Mouse (Mus musculus): ENCODE results near the gene Wdr90.

Gene Wdr90

DNA sequence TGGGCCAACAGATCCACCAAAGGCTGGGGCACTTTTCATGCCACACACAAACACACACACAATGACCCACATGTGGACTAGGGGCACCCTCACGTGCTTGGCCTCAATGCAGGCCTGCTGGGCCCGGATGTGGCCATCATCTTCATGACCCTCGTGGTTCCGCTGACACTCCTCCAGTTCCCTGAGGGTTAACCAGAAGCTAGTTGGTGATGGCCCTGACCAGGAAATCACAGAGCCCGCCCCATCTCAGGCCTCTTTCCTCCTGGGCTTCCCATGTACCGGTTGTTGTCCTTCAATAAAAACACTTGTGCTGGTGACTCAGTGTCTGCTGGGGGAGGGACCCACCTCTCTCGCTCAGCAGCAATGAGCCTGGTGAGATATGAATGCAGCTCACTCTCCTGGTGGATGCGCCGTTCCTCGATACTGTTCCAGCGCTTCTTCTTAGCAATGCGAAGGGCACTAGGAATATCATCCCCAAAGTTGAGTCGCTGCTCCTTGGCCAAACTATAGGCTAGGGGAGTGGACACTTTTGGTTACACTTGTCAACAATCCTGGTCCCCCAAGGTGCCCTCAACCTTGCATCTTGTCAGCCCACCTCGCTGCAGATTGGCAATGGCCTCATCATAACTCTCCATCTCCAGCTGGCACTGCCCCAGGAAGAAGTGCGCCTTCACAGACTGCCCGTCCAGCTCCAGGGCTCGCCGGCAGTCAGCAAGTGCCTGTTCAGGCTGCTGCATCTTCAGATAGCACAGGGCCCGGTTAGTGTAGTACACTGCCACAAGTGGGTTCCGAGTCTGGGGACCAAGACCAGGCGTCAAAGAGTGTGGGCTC, 29.6 kb downstream of the Wdr90 start:
- no peak for DNase-seq (ENCODE audit: low read depth, low spot score)

GRCm38 (mm10) chr17:25830806-25831431, 30.4 kb downstream of the Wdr90 start:
- DNase-seq (ENCODE audit: low read depth, low spot score): no peak

GRCm38 (mm10) chr17:25830200-25830753, 31.0 kb downstream of the Wdr90 start:
- no peak for DNase-seq (ENCODE audit: low read depth, low spot score)

- DNase-seq (ENCODE audit: low read depth, low spot score): no peak
These were observed 31.7 kb downstream of the Wdr90 start for GRCm38 (mm10) chr17:25829558-25830017.

GRCm38 (mm10) chr17:25828712-25829557, 32.4 kb downstream of the Wdr90 start, which contains the start of gene Jmjd8:
Gene Jmjd8, plus strand, starts transcription at chr17:25828867.
- peak; percentile 85 for DNase-seq (ENCODE audit: low read depth, low spot score)

GRCm38 (mm10) chr17:25828223-25828594, 33.1 kb downstream of the Wdr90 start:
- peak; percentile 29 for DNase-seq (ENCODE audit: low read depth, low spot score)

DNA sequence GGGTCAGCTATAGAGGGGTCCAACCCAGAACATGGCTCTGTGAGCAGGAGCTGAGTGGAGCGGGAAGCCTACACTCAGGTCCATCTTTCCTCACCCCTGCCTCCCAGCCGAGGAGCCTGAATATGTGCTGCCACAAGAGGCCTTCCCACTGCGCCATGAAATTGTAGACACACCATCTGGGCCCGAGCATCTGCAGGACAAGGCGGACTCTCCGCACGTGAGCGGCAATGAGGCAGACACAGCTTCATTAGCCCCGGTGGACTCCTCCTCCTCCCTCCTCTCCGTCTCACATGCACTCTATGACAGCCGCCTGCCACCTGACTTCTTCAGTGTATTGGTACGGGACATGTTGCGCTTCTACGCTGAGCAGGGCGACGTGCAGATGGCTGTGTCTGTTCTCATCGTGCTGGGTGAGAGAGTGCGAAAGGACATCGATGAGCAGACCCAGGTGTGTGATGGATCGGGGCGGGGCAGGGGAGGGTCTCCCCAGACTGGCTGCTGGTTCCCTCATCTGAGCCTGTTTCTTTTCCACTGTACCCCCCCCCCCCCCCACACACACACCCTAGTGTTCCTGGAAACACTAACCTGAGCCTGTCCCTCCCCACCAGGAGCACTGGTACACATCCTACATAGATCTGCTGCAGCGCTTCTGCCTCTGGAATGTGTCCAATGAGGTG, 33.6 kb downstream of the Wdr90 start:
- DNase-seq (ENCODE audit: low read depth, low spot score): no peak

GRCm38 (mm10) chr17:25827011-25827410, 34.3 kb downstream of the Wdr90 start:
- no peak for DNase-seq (ENCODE audit: low read depth, low spot score)

GRCm38 (mm10) chr17:25825984-25826570, 35.2 kb downstream of the Wdr90 start:
- DNase-seq (ENCODE audit: low read depth, low spot score): no peak

- no peak for DNase-seq (ENCODE audit: low read depth, low spot score)
These were observed 36.0 kb downstream of the Wdr90 start for GRCm38 (mm10) chr17:25825311-25825710.

- DNase-seq (ENCODE audit: low read depth, low spot score): no peak
These were observed 36.7 kb downstream of the Wdr90 start for GRCm38 (mm10) chr17:25824362-25825142.

GRCm38 (mm10) chr17:25823452-25823851, 37.8 kb downstream of the Wdr90 start, which contains the start of gene Wdr24:
Gene Wdr24, plus strand, starts transcription at chr17:25823627.
- peak; percentile 90 for DNase-seq (ENCODE audit: low read depth, low spot score)

GRCm38 (mm10) chr17:25818851-25819780, 42.2 kb downstream of the Wdr90 start:
- no peak for DNase-seq (ENCODE audit: low read depth, low spot score)

DNA sequence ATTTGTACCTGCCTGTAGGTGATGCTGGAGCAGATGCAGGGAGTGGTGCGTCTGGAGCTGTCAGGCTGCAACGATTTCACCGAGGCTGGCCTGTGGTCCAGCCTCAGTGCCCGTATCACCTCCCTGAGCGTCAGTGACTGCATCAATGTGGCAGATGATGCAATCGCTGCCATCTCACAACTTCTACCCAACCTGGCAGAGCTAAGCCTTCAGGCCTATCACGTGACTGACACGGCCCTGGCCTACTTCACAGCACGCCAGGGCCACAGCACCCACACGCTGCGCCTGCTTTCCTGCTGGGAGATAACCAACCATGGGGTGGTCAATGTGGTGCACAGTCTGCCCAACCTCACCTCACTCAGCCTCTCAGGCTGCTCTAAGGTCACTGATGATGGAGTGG, 43.6 kb downstream of the Wdr90 start:
- DNase-seq (ENCODE audit: low read depth, low spot score): no peak

DNA sequence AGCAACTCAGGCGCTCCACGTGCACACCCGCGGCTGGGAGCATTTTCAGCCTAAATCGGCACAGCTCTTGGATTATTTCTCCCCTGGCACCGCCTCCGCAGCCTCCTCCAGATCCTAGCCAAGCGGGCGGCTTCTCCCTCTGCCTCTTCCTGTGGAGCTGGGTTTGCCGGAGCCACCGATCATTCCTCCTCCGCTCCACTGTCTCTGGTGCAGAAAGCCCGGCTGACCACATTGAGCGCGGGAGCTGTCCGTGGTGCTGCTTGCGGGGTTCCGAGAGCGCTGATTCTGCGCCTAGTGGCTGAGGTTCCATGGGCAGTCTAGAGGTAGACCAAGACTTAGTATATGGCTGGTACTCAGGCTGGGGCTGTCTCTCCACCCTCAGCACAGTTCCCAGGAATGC, 47.8 kb downstream of the Wdr90 start:
- DNase-seq (ENCODE audit: low read depth, low spot score): peak; percentile 76

- DNase-seq (ENCODE audit: low read depth, low spot score): no peak
These were observed 50.4 kb downstream of the Wdr90 start for GRCm38 (mm10) chr17:25810890-25811289.

DNA sequence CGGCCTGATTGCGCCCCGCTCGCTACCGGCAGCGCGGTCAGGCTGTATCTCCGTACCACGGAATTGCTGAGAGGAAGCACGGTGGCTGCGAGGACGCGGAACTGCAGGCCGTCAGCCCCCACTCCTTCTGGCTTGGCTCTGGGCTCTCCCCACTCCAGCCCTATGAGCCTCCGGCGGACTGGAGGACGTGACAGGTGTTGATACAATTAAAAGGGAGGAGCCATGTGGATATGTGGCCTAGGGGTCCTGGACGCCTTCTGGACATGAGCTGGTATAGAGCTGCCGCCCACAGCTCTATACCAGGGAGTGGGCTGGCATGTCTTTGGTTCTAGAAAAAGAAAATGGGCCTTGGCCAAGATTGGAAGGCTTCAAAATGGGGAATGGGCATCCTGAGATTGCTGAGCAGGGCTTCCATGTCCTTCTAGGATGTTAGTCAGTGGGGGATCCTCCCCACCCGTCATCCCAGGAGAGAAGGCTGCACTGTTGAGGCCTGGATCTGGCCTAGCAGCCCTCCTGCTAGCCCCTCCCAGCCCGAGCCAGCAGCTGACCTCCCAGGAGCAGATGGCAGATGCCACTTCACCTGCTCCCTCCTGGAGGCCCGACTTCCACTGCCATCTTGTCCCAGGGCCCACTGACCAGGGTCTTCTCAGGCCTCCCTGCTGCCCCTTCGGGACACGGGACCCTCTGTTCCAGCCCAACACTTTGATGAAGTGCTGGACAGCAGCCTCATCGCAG, 51.5 kb downstream of the Wdr90 start:
- DNase-seq (ENCODE audit: low read depth, low spot score): no peak

Measured in CD4-positive helper T cell, adult 2 months (primary cell).